Mouse (Mus musculus): Measurements from ENCODE around the gene Pecam1.
"Not testable (repeated sequence)": the region's sequence is repeated elsewhere in the genome, so short reads cannot be mapped to it uniquely, and the experiment has no call there.

Gene Pecam1

DNA sequence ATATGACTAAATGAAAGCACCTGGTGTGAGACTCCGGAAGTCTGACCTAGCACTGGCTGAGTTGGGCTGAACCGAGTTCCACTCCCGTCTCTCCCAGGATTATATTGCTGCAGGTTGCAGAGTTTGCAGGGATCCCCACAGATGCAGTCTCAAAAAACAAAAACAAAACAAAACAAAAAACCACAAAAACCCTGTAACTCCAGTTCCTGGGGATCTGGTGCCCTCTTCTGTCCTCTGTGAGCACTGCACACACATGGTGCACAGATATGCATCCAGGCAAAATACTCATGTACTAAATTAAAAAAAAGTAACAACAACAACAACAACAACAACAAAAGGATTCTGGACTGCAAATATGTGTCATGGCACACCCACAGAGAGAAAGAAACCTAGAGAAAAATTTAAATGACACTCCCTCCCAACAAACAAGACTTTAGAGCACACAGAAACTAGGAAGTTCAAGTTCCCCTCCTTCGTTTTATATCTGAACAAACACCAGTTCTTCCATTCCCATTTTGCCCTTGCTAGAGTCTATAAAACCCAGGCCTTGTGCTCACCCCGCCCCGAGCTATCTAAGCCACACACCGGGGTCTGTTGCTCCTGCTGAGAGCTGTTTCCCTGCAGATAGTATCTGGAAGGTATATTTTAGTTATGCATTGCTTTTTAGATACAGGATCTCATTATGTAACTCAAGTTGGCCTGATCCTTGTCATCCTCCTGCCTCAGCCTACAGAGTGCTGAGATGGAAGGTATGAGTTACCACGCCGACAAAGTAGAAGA lies 20.0 kb upstream of the Pecam1 start:
- DNase-seq (ENCODE audit: low spot score) = no peak

DNA sequence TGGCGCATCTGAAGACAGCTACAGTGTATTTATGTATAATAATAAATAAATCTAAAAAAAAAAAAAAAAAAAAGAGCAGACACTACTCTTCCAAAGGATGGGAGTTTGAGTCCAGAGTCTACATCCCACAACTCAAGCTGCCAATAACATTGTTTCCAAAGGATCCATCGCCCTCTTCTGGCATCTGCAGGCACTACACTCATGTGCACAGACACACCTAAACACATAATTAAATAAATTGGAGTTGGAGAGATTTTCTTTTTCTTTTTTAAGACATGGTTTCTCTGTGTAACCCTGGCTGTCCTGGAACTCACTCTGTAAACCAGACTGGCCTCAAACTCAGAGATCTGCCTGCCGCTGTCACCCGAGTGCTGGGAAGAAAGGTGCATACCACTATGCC lies 17.1 kb upstream of the Pecam1 start:
- DNase-seq (ENCODE audit: low spot score) = no peak

DNA sequence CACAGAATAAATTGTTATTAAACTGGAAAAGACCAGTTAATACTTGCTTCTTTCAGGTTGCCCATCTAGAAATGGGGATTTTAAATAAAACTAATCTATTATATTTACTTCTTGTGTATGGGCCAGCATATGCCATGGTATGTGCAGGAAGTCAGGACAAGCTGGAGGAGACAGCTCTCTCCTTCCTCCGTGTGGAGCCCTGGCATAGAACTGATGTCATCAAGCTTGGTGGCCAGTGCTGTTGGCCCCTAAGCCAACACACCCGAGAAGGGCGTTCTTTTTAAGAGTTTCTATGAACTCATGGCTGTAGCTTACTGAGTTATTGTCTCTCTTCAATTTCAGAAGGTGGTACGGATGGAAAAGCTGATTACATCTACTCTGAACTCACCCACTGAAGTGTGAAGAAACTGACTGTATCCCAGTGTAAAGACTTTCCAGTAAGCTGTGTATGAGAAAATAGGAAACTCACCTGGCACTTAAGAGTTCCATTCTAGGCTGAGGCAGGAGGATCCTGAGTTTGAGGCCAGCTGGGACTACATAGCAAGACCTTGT lies 16.3 kb upstream of the Pecam1 start:
- no peak for DNase-seq (ENCODE audit: low spot score)

DNA sequence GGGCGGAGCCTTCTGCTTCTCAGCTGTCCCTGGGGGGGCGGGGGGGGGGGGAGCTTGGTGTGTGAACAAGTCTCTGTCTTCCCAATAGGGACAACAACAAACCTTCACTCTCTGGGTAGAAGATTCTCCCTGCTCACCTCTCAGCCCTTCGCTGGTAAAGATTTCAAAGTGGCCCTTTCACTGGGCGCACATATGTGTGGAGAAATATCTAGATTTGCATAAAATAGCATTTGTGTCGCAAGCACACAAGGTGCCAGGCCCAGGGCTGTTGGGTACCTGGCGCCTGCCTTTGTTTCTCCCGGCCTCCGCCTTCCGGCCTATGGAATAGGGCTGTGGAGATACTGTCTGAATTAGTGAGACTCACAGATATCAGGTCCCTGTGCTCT lies 12.4 kb upstream of the Pecam1 start:
- DNase-seq (ENCODE audit: low spot score) = no peak

DNA sequence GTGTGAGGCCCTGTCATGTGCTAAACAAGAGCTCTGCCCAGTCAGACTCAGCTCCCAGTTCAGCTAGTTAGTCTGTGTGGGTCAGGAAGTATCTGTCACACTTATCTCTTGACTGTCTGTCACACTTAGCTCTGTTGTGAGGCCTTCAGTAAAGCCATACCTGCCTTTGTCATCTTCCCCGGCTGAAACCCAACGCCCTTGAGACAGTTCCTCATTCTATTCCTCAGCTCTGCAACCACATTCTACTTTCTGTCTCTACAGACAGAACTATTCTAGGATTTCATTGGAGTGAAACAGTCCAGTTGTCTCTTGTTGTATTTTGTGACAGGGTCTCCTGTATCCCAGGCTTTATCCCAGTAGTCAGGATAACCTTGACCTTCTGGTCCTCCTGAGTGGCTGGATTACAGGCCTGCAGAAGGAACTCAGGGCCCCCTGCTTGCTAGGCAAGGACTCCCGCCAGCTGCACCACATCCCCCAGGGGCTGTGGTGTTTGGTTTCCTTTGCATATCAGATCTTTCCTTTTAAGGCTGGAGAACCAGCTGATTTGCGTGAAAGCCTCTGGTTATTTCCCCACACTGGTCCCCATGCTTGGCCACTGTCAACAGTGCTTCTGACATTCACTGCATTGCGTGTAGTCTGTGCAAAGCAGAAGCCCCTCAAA lies 11.8 kb upstream of the Pecam1 start:
- peak; percentile 72 for DNase-seq (ENCODE audit: low spot score)

DNA sequence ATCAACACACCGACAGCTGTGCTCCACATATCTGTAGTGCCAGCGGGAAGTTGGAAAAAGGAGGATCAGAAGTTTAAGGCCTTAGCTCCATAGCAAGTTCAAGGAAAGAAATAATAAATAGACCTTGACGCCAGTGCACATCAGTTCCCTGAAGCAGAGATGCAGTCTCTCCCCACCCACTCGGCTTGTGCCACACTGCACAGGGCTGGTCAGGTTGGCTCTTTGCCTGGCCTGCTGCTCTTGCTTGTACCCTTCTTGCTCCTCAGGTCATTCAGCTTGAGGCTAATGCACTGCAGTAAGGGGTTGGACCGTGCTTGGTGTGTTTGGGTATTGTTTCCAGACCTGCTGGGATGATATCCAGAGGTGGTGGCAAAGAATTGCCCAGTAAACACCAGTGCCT lies 10.1 kb upstream of the Pecam1 start:
- DNase-seq (ENCODE audit: low spot score) = no peak

DNA sequence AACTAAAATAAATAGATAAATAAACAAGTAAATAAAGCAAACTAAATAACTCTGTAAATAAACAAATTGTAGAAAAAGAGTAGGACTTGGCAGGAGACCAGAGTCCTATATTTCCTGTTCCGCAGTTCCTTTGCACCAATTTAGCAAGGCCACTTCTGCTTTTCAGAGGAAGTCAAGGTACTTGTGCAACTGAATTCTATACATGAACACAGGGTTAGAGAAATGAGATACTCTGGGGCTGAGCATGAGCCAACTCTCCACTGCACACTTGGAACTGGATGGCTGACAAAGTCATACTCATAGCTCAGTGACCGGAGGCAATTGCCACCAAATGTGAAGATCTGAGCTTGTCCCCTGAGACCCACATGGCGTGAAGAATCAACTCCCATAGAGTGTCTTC lies 8.6 kb upstream of the Pecam1 start:
- peak; percentile 54 for DNase-seq (ENCODE audit: low spot score)

DNA sequence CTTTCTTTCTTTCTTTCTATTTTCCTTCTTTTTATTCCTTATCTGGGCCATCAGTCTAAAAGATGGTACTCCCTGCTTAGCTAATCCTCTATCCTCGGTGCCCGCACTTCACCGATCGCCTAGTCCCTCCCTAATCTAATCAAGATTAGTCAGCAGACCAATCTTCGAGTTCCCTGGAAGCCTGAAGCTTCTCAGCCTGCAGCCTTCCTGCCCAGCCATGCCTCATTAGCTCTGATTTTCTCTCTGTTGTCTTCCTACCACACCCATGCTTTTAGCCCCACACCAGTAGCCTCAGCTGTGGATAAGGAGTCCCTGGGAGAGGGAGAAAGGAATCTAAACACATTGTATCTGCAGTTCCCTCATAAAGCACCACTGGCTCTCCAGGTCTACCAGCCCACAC lies 5.2 kb upstream of the Pecam1 start:
- DNase-seq (ENCODE audit: low spot score) = no peak

DNA sequence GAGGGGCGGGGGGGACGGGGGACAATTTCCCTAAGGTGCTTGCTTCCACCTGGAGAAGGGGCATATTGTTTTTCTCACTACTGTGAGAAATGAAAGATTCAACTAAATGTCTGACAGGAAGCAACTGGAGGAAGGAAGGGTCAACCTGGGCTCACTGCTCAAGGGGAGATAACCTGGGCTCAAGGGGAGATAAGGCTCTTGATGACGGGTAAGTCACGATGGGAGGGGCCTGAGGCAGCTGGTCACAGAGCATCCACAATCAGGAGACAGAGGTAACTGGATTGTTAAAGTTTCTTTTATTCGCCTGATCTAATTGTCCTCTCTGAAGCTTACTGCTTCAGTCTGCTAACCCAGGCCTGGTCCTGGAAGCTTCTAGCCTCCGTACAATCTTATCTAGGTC lies 2.9 kb upstream of the Pecam1 start:
- no peak for DNase-seq (ENCODE audit: low spot score)

DNA sequence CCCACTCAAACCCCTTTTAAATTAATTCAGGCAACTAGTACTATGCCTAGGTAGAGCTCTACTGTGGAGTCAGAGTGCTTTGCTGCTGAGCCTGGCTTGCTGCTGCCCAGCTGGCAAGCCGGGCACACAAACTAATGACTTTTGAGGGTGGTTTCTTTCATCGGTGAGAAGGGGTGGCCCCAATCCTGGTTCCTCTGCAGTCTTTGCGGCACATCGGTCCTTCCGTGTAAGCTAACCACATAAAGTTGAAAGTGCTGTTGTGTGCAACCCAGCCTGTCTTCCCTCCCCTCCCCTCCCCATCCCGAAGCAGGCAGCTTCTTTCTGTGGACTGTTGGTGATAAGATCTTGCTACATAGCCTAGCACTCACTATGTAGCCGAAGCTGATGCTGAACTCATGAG lies 1.7 kb upstream of the Pecam1 start:
- DNase-seq (ENCODE audit: low spot score) = peak; percentile 60

DNA sequence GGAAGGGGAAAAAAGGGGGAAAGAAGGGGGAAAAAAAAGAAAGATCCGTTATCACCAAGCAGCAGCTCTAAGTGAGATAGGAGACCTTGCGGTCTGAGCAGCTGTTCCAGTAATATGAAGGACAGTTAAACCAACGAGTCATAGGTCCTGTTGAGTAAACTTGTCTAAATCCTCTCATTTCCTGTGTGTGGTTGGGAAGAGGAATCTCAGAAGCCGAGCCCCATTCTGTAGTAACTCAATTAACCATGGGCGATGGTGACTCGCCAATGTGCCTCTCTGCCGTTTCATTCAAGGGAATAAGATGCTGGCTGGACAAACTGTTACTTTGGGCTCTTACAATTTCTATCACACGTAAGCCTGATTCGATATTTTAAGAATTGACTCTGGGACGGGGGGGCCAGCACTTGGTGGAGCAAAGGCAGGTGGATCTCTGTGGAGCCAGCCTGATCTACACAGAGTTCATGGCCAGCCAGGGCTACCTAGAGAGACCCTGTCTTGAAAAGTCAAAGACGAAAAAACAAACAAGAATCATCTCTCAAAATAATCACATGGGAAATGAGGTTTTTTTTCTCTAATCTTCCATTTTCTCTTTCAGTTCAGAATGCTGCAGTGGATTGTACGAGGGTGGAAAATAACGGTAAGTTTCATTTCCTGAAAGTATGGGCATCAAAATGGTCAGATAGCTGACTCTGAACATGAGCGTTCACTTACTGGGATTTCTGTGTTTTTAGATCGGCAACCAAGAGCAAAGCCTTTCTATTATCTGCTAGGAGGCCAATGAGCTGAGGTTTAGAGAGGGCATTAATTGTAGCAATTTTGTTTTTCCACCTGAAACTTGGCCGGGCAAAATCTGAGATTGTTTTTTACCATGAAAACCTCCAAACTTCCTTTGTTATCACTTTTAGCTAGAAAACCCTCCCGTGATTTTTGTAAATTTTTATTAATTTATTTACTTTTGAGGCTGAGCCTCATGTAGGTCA lies 901 bp upstream of the Pecam1 start, which contains the start of gene Milr1:
Gene Milr1 (plus strand): TSS at position 188 of the 980 bp plus-strand sequence.
- peak; percentile 28 for DNase-seq (ENCODE audit: low spot score)

DNA sequence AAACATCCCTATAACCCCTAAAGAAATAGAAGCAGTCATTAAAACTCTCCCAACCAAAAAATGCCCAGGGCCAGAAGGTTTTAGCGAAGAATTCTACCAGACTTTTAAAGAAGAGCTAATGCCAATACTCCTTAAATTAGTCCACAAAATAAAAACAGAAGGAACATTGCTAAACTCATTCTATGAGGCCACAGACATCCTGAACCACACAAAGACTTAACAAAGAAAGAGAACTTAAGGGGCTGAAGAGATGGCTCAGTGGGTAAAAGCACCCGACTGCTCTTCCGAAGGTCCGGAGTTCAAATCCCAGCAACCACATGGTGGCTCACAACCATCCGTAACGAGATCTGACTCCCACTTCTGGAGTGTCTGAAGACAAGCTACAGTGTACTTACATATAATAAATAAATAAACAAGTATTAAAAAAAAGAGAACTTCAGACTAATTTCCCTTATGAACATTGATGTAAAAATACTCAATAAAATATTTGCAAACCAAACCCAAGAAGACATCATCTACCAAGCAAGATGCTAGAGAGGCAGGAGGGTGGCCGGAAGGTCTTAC lies 789 bp downstream of the Pecam1 start:
- DNase-seq (ENCODE audit: low spot score) = not testable (repeated sequence)

DNA sequence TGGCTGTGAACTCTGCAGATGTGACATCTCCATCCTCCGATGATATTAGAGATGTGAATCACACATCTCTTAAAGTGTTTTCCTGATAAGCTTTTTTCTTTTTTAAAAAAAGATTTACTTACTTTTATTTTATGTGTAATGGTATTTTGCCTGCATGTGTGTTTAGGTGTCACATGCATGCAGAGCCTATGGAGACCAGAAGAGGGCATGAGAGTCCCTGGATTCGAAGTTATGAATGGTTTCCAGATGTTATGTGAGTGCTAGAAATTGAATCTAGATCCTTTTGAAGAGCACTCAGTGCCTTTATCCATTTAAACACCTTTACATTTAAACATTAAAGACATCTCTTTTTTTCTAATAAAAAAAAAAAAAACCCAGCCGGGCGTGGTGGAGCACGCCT lies 5.5 kb downstream of the Pecam1 start:
- no peak for DNase-seq (ENCODE audit: low spot score)

DNA sequence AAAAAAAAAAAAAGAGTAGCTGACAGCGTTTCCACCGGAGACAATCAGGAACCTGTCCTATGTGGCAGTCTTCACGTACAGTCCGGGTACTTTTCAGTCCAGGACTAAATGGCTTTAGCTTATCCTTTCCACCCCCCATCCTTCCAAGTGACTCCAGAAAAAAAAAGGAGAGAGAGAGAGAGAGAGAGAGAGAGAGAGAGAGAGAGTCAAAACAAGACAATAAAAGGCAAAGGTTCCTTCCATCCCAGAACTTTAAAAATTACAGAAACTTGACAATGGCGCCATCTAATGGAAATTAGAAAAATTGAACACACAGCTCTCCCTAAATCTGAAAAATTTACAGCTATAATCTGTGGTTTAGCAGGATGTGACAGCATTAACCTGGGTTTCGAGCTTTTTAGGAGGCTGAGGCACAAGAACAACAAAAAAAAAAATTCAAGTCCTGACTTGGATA lies 8.0 kb downstream of the Pecam1 start:
- DNase-seq (ENCODE audit: low spot score) = no peak

DNA sequence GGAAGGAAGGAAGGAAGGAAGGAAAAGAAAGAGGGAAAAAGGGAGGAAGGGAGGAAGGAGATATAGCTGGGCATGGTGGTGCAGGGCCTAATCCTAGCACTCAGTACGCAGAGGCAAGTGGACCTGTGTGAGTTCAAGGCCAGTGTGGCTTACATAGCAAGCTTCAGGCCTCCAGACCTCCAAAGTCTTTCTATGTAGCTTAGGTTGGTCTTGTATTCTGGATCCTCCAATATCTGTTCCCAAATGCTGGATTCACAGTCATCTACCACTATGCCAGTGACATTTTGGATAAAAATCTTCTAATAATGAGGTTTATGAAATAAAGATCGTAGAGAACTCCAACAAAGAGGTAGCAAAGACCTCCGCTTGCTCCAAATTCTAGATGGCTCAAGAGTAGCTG lies 8.6 kb downstream of the Pecam1 start:
- no peak for DNase-seq (ENCODE audit: low spot score)

DNA sequence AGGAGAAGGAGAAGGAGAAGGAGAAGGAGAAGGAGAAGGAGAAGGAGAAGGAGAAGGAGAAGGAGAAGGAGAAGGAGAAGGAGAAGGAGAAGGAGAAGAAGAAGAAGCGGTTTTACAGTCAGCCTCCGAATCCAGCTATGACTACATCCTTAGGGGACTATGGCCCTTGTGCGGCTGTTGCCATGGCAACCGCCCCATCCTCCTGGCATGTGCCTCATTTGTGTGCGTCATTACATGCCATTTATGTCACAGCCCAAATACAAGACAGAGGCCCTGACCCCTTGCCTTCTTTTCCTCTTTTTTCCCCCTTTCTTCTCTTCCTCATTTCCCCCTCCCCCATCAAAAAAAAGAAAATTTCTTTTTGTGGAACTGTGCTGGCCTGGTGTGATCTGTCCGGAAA lies 9.2 kb downstream of the Pecam1 start:
- DNase-seq (ENCODE audit: low spot score) = no peak

DNA sequence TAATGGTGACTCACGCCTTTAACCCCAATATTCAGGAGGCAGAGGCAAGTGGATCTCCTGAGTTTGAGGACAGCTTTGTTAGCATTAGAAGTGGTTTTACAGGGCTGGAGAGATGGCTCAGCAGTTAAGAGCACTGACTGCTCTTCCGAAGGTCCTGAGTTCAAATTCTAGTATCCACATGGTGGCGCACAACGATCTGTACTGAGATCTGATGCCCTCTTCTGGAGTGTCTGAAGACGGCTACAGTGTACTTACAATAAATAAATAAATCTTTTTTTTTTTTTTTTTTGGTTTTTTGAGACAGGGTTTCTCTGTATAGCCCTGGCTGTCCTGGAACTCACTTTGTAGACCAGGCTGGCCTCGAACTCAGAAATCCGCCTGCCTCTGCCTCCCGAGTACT lies 9.7 kb downstream of the Pecam1 start:
- not testable (repeated sequence) for DNase-seq (ENCODE audit: low spot score)

DNA sequence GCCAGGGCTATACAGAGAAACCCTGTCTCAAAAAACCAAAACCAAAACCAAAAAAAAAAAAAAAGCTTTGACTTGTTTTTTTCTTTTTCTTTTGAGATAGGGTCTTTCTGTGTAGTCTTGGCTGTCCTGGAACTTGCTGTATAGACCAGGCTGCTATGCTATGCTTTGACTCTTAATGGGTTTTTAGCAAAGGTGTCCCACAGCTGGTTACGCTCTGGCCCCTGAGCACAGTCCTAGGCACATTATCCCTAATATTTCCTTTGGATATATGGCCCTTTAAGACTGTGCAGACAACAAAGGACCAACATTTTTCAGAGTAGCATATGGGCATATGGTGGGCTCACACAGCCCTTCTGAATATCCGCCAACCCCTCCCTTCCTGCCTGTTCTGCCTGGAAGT lies 11.3 kb downstream of the Pecam1 start:
- no peak for DNase-seq (ENCODE audit: low spot score)

DNA sequence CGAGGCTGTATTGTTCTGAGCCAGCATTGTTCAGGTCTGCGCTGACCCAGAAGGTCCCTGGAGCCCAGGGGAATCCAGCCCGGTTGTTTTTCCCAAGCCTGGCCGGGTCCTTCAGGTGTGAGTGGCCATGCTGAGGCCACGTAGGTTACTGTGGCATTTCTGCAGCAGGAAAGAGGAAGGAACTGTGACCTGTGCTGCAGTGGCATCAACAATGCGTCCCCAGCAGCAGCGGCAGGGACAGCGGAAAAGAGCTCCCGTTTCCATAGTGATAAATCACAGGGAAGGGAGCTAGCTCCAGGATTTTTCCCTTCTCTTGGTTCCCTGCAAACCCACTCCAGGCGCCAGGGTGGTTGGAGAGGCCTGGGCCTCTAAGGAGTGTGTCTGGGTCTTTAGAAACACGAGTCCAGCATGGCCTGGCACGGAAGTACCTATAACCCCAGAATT lies 13.2 kb downstream of the Pecam1 start:
- peak; percentile 39 for DNase-seq (ENCODE audit: low spot score)

DNA sequence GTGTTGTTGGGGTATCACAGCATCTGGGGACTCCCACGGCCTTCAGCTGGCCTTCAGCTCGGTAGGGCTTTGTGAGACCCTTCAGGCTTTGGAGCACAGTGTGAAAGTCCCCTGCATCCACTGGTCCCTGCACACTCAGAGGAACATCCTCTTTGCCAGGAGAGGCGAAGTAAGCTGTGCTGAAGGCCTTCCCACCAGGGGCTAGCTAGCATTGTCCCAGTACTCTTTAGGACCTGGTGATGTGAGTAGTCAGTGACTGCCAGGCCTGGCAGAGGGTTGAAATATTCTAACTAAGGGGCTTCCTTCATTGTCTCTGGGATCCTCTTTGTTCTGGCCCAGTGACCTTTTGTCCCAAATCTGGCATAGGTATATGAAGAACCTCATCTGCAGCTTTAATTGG lies 13.8 kb downstream of the Pecam1 start:
- no peak for DNase-seq (ENCODE audit: low spot score)

DNA sequence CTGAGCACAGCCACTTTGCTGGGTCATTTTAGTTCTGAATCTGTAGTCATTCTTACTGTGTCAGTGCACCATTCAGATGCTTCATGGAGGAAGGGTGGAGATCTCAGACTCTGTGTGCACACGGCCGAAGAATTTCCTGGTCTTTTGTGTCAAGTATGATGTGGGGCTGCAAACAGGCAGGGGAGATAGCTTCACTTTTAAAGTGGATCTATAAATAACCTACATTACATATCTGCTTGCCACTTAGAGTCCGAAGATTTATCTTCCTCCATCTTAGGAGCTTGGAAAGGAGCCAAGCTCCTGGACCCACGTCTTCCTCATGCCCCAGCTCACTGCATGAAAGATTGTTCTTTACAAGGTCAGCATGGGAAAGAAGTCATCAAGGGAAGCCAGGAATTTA lies 19.7 kb downstream of the Pecam1 start:
- DNase-seq (ENCODE audit: low spot score) = no peak

DNA sequence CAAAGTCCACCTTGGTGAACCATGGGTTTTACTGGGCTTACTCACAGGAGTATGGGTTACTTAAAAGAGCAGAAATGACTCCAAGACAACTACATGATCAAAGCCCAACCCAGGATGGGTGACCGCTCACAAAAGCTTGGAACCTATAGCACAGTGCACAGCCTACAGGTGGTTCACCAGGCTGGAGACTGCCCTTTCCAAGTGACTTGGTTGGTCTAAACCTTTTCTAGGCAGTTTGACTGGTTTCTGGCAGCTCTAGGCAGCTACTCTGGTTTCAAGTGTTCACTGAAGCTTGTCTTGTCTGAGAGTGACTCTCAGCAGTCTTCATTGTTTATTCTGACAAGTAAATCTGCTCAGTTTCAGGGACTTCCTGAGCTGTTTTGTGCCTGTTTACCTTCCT lies 20.8 kb downstream of the Pecam1 start:
- no peak for DNase-seq (ENCODE audit: low spot score)

Data from lung, postnatal 25 days (tissue).